Mouse (Mus musculus) hindbrain, embryonic 15.5 days (tissue): ENCODE results near the gene Hoxd4. TPM values are rescaled to one million over a fixed set of nuclear protein-coding genes. Genes with fewer than 3 reads are reported as not detected.
A peak's percentile ranks its signal among the peaks of the same experiment; 100 is the strongest.

ENCODE experiments used
- ATAC-seq: fragments of 200-750 bp; cut with Nextera tagmentation; 2 replicates; pipeline ENCODE4 v1.8.0; 2017; ENCODE audit warnings: low read depth, moderate number of reproducible peaks, moderate TSS enrichment; ENCODE audit not compliant: low FRiP score
- H3K27ac ChIP-seq: fragments of 300-500 bp; sonication (generic); replicated peaks from 2 replicates; pipeline ENCODE4 v1.5.1; 2015; ENCODE audit warnings: mild to moderate bottlenecking, inconsistent platforms
- H3K27me3 ChIP-seq: fragments of 300-500 bp; sonication (generic); 2 replicates; pipeline ENCODE4 v1.6.1; 2015; ENCODE audit warnings: control low read depth, inconsistent platforms
- H3K36me3 ChIP-seq: fragments of 300-500 bp; sonication (generic); 2 replicates; pipeline ENCODE4 v1.6.1; 2015; ENCODE audit warnings: control low read depth, inconsistent platforms
- H3K4me1 ChIP-seq: fragments of 300-500 bp; sonication (generic); replicated peaks from 2 replicates; pipeline ENCODE4 v1.6.1; 2015; ENCODE audit warnings: control low read depth, inconsistent platforms
- H3K4me2 ChIP-seq: fragments of 300-500 bp; sonication (generic); 2 replicates; pipeline ENCODE4 v1.6.1; 2015; ENCODE audit warnings: moderate library complexity, mild to moderate bottlenecking, inconsistent platforms
- H3K4me3 ChIP-seq: fragments of 300-500 bp; sonication (generic); 2 replicates; pipeline ENCODE4 v1.5.1; 2015; ENCODE audit warnings: mild to moderate bottlenecking, inconsistent platforms
- H3K9ac ChIP-seq: fragments of 300-500 bp; sonication (generic); 2 replicates; pipeline ENCODE4 v1.6.1; 2015; ENCODE audit warnings: inconsistent platforms
- H3K9me3 ChIP-seq: fragments of 300-500 bp; sonication (generic); 2 replicates; pipeline ENCODE4 v1.6.1; 2016; ENCODE audit warnings: control low read depth, inconsistent platforms
- WGBS: fragments of 180-500 bp; shearing (Covaris S2); methylation state at CpG from one replicate; pipeline ENCODE4 v1.1.7; 2015; 5-methylcytosine and 5-hydroxymethylcytosine counted together
- polyA plus RNA-seq: library from polyadenylated mRNA; unstranded; fragments of >200 nt; fragmentation: Nextera tagmentation; extraction: Ambion mirVana; gene quantifications from 2 replicates; pipeline ENCODE4 v1.2.1, GENCODE M21; 2015

The Hoxd4 gene
- polyA plus RNA-seq: 2.7 and 3.3 TPM in 2 replicates

DNA sequence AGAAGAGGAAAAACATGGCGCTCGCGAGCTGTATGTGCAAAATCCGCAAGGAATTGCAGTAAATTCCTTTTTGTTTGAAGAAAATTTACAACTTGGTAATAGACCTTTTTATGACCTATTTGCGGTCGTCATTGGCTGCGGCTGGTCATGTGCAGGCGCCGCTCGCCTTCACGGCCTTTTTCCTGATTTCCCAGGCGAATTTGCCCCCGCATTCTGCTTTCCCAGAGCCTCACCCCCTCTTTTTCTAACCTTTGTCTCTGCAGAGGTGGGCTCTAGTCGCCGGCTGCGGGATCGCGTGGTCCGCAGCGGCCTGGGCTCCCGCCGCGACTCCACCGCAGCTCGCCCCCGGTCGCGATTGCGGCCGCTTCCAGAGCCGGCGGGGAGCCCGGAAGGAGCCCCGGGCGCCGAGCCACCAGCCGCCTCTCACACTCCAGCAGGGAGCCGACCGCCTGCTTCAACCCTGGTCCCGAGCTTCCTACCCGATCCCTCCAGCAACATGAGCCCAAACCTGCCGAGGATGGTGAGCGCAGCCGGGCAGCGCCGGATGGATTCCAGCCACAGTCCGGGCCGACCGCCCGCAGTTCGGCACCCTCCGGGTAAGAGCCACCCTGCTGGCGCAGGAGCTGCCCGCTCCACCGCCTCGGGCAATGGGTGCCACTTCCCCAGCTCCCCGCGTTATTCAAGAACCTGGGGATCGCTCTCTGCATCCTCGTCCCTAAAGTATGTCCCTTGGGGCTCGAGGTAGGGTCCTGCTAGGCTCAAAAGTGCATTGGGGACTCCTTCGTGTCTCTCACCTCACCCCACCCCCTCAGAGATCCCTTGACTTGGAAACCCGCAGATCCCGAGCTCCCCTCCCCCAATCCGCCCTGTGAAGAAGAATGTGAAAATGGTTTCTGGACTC is at the start of gene Hoxd4, which contains the start of gene Hoxd3:
Gene Hoxd4, plus strand, starts transcription at position 209 of the 901 bp plus-strand sequence.
Gene Hoxd3, plus strand, starts transcription at position 207 of the 901 bp plus-strand sequence.
- no peak; the same call in 1 of the 2 replicates for ATAC-seq
- Histone ChIP-seq H3K4me3 (peak within 1 kb of the TSS; percentile 34), H3K4me2 (peak within 1 kb of the TSS; percentile 44), H3K9me3 (no peaks in the 10 kb centered on the region), H3K36me3 (no peaks in the 10 kb centered on the region), H3K27me3 (peaks cover 81% of the 10 kb centered on the region), H3K9ac (peak within 1 kb of the TSS; percentile 3; the same call in 1 of the 2 replicates), H3K27ac (peak within 1 kb of the TSS; percentile 73), H3K4me1 (peaks cover 12% of the 10 kb centered on the region)
- WGBS: under 1% methylated on average over 65 of the region's 65 CpGs

DNA sequence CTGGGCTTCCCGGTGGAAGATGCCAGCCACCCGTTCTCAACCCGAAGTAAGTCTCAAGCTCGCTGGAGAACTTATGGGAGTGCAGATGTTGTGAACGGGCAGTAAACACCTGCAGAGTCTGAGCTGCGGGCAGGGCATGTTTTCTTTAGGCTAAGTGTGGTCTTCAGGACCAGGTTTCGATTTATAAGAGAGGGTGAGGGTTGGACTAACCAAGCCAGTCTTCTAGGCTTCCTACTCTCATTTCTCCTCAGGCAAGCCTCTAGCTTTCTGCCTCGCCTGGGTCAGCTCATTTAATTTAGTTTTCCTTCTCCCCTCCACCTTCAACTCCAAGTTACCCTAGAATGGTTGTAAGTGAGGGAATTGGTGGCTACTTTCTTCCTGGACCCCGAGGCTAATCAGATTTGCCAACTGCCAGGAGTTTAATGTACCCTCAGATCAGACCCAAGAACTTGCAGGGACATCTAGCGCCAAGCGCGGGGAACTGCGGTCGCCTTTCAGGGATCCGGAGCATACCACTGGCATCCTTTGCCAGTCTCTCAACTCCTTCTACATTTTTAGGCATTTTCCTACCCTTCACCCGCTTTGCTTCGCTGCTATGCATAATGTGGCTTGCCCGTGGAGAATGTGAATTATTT is 48.3 kb upstream of the Hoxd4 start:
- no peak for ATAC-seq
- Histone ChIP-seq H3K4me3 (no peak overlapping the region), H3K4me1 (peaks cover 8% of the 10 kb centered on the region), H3K27me3 (peaks cover 78% of the 10 kb centered on the region), H3K4me2 (no peak overlapping the region), H3K9ac (no peak overlapping the region), H3K36me3 (no peaks in the 10 kb centered on the region), H3K27ac (no peak overlapping the region), H3K9me3 (no peaks in the 10 kb centered on the region)
- 5% methylated on average over 18 of the region's 18 CpGs for WGBS

DNA sequence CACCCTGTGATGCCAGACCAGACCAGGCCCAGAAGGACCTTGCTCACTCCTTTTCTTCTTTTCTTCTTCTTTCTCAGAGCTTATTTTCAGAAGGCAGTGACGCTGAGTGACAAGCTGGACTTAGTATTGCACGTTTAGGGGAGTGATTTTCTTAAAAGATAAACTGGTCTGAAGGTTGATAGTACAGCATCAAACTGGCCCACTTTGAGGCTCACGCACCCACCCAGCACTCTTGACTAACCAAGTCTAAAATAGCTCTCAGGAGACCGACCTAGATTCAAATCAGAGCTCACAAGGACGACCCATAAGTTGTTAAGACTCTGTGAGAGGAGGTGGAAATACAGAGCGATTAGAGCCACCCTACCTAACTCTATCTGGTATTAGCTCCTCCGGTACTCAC is 45.3 kb upstream of the Hoxd4 start:
- Histone ChIP-seq H3K9ac (no peak overlapping the region), H3K27ac (no peak overlapping the region), H3K4me1 (peaks cover 11% of the 10 kb centered on the region), H3K27me3 (peaks cover 91% of the 10 kb centered on the region), H3K4me2 (no peak overlapping the region), H3K4me3 (no peak overlapping the region), H3K9me3 (no peaks in the 10 kb centered on the region), H3K36me3 (no peaks in the 10 kb centered on the region)
- no peak for ATAC-seq
- 2% methylated on average over 7 of the region's 7 CpGs for WGBS

DNA sequence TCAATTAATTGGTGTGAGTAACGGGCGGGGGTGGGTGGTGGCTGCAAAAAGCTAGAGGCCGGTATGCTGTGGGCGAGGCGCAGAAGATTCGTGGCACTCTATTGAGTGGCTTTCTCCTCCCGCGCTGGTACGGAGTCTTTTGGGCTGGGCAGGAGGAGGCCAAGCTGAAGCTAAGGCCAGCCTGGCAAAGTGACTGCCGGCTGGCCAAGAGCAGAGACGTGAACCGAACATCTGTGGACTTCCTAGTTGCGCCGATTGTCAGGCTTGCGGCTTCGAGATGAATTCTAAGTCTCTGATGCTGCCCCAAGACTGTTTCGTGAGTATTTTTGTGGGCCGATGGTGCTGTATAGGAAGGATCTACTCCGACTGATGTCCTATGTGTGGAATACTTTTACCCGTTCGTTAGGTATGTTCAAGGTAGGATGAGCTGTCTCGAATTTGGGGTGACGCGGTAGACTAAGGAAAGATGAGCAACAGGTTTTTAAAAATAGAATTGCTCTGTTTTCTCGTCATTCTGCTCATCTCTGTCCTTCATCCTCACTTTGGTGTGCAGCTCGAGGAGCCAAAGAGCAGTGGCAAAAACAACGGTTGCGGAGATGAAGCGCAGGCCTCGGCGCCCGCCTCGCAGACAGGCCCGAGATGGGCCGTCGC is 44.4 kb upstream of the Hoxd4 start:
- H3K4me1 ChIP-seq: peaks cover 7% of the 10 kb centered on the region
- no peak overlapping the region for H3K9ac ChIP-seq
- no peak overlapping the region for H3K4me3 ChIP-seq
- 1% methylated on average over 36 of the region's 36 CpGs for WGBS
- no peak overlapping the region for H3K4me2 ChIP-seq
- peaks cover 92% of the 10 kb centered on the region for H3K27me3 ChIP-seq
- H3K9me3 ChIP-seq: no peaks in the 10 kb centered on the region
- no peaks in the 10 kb centered on the region for H3K36me3 ChIP-seq
- ATAC-seq: no peak
- H3K27ac ChIP-seq: no peak overlapping the region

- no peak within 1 kb of the TSS for H3K9ac ChIP-seq
- H3K27ac ChIP-seq: no peak within 1 kb of the TSS
- under 1% methylated on average over 31 of the region's 51 CpGs for WGBS
- peaks cover 12% of the 10 kb centered on the region for H3K4me1 ChIP-seq
- peak within 1 kb of the TSS; percentile 22 for H3K4me3 ChIP-seq
- no peaks in the 10 kb centered on the region for H3K36me3 ChIP-seq
- peak within 1 kb of the TSS; percentile 49 for H3K4me2 ChIP-seq
- H3K9me3 ChIP-seq: no peaks in the 10 kb centered on the region
- no peak for ATAC-seq
- peaks cover 92% of the 10 kb centered on the region for H3K27me3 ChIP-seq
Observed at GRCm38 (mm10) chr2:74667842-74668357, 43.8 kb upstream of the Hoxd4 start, which contains the start of gene Hoxd13. TSS of gene Hoxd13 (plus strand) at chr2:74668310.

DNA sequence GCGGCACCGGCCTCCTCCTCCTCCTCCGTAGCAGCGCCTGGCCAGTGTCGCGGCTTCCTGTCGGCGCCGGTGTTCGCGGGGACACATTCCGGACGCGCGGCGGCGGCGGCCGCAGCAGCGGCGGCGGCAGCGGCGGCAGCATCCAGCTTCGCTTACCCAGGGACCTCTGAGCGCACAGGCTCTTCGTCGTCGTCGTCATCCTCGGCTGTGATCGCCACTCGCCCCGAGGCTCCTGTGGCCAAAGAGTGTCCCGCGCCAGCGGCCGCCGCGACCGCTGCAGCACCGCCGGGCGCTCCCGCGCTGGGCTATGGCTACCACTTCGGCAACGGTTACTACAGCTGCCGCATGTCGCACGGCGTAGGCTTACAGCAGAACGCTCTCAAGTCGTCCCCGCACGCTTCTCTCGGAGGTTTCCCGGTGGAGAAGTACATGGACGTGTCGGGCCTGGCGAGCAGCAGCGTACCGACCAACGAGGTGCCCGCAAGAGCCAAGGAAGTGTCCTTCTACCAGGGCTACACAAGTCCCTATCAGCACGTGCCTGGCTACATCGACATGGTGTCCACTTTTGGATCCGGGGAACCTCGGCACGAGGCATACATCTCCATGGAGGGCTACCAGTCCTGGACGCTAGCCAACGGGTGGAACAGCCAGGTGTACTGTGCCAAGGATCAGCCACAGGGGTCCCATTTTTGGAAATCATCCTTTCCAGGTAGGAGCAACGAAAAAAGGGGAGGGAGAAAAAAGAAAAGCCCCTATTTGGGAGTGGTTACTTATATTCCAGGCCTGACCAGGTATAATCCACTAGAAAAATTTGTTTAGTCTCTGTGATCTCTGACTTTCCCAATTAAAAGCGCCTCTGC is 43.1 kb upstream of the Hoxd4 start:
- WGBS: under 1% methylated on average over 57 of the region's 74 CpGs
- H3K9ac ChIP-seq: no peak overlapping the region
- no peak overlapping the region for H3K27ac ChIP-seq
- H3K9me3 ChIP-seq: no peaks in the 10 kb centered on the region
- H3K4me2 ChIP-seq: peak overlapping the region; percentile 49
- H3K4me3 ChIP-seq: peak overlapping the region; percentile 22
- H3K36me3 ChIP-seq: no peaks in the 10 kb centered on the region
- peak; percentile 30; the same call in 1 of the 2 replicates for ATAC-seq
- peaks cover 92% of the 10 kb centered on the region for H3K27me3 ChIP-seq
- H3K4me1 ChIP-seq: peaks cover 13% of the 10 kb centered on the region

DNA sequence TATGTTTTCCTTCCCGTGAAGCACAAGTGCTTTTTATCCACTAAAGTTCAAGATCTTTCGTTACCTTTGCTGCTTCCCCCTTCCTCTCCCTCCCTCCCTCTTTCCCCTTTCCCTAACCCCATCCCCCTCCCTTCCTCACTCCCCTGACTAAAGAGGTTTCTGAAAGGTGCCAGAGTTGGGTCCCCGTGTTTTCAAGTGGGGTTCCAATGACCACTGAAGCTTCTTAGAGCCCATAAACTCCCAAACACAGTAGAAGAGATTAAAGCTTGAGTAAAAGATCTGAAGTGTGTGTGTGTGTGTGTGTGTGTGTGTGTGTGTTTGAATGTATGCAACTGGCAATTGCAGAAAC is 42.5 kb upstream of the Hoxd4 start:
- WGBS: 1% methylated on average over 3 of the region's 3 CpGs
- Histone ChIP-seq H3K36me3 (no peaks in the 10 kb centered on the region), H3K4me2 (no peak overlapping the region), H3K4me3 (no peak overlapping the region), H3K27me3 (peaks cover 92% of the 10 kb centered on the region), H3K27ac (no peak overlapping the region), H3K4me1 (peaks cover 13% of the 10 kb centered on the region), H3K9me3 (no peaks in the 10 kb centered on the region), H3K9ac (no peak overlapping the region)
- no peak for ATAC-seq

DNA sequence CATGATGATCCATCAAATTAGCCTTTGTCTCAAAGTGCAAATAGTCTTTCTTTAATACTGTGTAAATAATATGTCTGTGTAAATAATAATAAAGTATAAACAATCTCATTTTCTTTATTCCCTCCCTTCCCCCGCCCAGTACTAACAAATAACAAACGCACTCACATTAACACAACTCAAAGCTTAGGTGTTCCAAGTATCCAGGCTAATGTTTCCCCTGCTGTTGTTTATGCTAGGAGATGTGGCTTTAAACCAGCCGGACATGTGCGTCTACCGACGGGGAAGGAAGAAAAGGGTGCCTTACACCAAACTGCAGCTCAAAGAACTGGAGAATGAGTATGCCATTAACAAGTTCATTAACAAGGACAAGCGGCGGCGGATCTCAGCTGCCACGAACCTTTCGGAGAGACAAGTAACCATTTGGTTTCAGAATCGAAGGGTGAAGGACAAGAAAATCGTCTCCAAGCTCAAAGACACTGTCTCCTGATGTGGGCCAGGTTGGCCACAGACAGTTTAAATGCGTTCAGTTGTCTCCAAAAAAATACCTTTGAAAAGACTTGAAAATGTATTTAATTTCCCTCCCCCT is 42.0 kb upstream of the Hoxd4 start:
- Histone ChIP-seq H3K9me3 (no peaks in the 10 kb centered on the region), H3K27ac (no peak overlapping the region), H3K9ac (no peak overlapping the region), H3K4me2 (no peak overlapping the region), H3K4me1 (peaks cover 13% of the 10 kb centered on the region), H3K4me3 (no peak overlapping the region), H3K36me3 (no peaks in the 10 kb centered on the region), H3K27me3 (peaks cover 92% of the 10 kb centered on the region)
- WGBS: 1% methylated on average over 14 of the region's 14 CpGs
- no peak for ATAC-seq

- no peaks in the 10 kb centered on the region for H3K9me3 ChIP-seq
- no peak overlapping the region for H3K4me3 ChIP-seq
- 2% methylated on average over 3 of the region's 3 CpGs for WGBS
Observed at GRCm38 (mm10) chr2:74670632-74671188, 41.0 kb upstream of the Hoxd4 start.

GRCm38 (mm10) chr2:74671847-74672246 is 39.9 kb upstream of the Hoxd4 start:
- H3K9ac ChIP-seq: no peak overlapping the region
- 2% methylated on average over 5 of the region's 5 CpGs for WGBS
- no peak overlapping the region for H3K4me3 ChIP-seq
- H3K4me2 ChIP-seq: no peak overlapping the region
- ATAC-seq: no peak
- H3K36me3 ChIP-seq: no peaks in the 10 kb centered on the region
- H3K4me1 ChIP-seq: peaks cover 13% of the 10 kb centered on the region
- peaks cover 95% of the 10 kb centered on the region for H3K27me3 ChIP-seq
- H3K9me3 ChIP-seq: no peaks in the 10 kb centered on the region
- no peak overlapping the region for H3K27ac ChIP-seq

More at GRCm38 (mm10) chr2:74670632-74671188, 41.0 kb upstream of the Hoxd4 start:
- Histone ChIP-seq H3K36me3 (no peaks in the 10 kb centered on the region), H3K27me3 (peaks cover 93% of the 10 kb centered on the region), H3K4me1 (peaks cover 13% of the 10 kb centered on the region), H3K4me2 (no peak overlapping the region), H3K9ac (no peak overlapping the region), H3K27ac (no peak overlapping the region)
- ATAC-seq: no peak
